Mouse (Mus musculus): ENCODE measurements at regions not wholly inside any gene's neighbourhood (a gene's known extent, or its start where the extent isn't known, plus 50 kb on each side); places are given as distances from the start of the nearest gene placed in this dataset.

GRCm38 (mm10) chr15:26107993-26108392 is 123.8 kb downstream of the Zfp622 start:
- TF ChIP-seq CTCF (IDR thresholded peaks at IDR 0.05; ENCODE audit: control insufficient read depth, insufficient read depth, insufficient replicate concordance, low read depth, low read length) (no peak), POLR2A (IDR thresholded peaks at IDR 0.05; ENCODE audit: control insufficient read depth, low read depth, low read length) (no peak)
